Mouse (Mus musculus) T-cell, adult 2 months (primary cell): ENCODE data around the gene Tnrc6c.

Experiments
- DNase-seq: peaks from one replicate; pipeline ENCODE4 v3.0.0; 2022; ENCODE audit warnings: low spot score

Tnrc6c gene

DNA sequence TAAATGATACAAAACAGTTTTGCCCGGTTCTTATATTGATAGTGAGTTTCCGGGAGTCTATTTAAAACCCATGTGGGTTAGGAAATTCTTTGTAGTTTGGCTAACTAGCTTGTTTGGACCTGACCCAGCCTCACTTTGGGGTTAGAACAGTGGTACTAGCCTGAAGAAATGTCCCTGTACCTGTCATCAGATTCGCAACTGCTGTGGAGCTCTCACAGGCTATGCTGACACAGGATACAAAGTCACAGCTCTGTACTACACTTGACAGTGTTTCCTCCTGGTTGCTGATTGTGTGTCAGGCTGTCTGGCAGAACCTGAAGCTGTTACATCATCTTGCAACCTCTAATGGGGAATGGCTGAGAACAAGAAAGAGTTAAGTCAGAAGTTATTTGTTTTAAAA lies 75.3 kb downstream of the Tnrc6c start:
- no peak for DNase-seq

DNA sequence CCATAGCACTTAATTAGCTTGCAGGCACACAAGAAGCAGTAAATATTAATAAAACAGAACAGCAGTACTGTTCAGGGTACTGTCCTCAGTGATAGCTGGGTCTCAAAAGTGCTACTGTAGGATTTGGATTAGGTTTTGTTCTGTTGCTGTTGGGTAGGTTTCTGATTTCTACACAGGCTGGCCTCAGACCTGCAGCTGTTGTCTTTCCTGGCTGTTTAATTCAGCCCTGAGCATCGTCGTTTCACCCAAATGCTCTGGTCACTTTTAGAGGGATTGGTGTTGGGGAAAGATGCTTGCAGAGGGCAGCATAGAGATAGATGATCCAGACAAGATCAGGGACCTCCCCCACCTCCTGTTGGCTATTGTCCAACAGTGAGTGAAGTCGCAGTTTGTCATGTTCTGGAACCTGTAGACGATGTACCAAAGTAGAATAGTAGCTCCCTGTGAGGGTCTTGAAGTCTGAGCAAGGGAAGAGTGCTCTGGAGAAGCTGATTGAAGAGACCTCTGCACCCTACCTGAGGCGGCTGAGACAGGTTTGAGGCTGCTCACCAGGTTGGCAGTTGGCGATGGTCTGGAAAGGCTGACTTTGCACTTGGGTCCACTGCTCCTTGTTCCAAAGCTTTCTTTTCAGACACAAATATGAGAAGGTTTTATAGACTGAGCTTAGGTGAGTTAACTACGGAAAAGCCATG lies 75.9 kb downstream of the Tnrc6c start:
- no peak for DNase-seq

DNA sequence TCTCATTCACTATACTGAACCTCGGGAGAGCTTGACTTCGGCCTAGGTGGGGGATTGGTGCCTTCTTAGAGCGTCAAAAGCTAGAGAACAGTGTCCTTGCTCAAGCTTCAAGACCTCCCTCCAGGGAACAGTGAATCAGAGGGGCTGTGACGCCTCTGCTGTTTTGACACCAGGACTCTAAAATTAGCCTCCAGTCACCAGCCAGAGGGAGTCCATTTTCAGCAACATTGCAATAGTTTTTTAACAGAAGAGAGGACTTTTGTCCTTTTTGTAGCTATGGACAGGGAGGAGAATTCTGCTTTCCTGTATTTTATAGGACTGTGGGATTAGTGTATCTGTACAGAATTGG lies 76.4 kb downstream of the Tnrc6c start:
- DNase-seq: no peak

DNA sequence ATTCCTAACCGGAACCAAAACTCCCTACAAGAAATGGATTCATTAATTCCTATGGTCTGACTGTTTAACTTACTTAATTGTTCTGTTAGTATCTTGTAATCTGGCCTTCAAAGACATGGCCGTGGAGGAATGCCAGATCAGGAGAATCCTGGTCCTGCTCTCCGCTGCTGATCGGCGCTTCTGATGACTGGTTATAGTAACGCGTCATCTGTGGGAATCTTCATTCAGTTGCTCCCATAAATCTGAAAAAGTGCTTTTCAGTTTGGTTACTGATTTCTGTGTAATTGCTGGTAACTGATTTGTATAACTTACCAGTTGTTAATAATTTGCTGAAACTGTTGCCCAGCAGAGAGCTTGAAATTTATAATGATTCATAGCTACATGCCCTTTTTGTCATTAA lies 77.4 kb downstream of the Tnrc6c start:
- no peak for DNase-seq

DNA sequence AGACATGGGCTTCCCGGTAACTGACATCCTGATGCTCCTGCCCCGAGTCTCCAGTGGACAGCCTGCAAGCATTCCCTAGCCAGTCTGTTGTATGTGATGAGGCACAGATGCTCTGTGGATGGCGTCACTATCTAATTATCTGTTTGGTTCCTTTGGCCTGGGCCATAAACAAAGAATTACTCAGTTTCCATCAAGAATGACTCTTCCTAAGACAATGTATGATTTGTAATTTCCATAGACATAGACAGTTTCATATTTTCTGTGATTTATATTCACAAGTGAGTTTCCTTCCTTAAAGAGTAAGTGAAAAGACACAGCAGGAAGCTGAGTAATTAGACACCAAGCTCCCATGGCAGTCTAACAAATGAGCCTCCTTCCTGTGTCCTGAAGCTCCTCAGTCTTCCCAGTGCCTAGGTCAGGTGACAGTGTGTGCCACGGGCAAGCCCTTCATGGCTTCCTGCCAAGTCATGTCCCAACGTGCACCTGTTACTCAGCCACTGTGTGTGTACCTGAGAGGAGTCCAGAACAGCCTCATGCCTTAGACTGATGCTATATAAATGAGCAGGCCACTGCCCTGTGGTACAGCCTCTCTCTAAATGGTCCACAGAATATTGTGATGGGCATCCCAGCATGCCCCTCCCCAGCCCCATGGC lies 82.1 kb downstream of the Tnrc6c start:
- DNase-seq: no peak

DNA sequence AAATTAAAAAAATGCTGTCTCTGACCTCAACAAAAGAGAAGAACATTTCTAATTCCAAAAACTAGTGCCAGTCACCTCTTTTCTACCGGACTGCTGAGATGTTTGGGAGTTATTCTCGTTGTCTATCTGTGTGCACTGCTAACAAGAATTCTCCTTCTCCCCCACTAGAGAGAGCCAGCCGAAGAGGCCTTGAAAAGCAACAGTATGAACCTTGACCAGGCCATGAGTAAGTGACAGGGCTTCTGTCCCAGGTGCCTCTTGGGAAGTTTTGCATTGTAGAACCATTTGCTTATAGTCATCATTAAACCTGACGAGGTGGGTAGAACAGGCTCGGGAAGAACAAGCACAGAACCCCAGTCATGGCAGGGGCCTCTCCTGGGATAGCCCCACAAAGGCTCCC lies 84.0 kb downstream of the Tnrc6c start:
- DNase-seq: no peak

DNA sequence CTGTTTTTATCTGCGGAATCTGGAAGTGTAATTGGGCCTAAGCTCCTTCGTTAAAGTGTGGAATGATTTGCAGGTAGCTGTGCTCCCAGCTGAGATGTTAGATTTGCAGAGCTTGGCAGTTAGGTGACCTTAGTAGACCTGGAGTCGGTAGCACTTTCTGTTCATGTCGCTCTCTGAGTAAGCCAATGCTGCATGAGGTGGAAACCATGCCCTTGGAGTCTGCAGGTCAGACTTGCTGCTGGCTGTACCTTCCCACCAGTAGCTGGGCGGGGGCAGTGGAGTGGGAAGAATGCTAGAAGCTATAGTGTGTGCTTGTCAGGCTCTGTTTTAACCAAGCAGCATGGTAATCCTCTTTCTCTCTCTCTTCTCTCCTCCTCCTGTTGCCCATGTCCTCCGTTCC lies 87.0 kb downstream of the Tnrc6c start:
- DNase-seq: no peak

DNA sequence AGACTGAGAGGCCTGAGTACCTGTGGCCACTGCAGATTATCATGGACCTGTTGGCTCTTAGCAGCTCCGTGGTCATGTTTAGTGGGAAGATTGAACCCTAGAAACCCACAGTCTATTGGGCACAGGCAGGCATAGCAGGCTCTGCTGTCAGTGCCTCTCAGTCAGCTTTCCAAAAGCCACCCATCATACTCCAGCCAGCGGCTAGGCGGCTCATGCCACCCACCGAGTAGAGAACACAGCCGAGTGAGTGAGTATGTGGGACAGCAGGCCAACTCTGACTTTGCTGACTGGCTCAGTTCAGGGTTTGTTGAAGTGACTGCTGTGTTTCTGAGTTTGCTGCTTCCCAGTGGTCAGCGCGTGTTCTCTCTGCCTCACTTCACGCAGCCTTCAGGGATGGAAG lies 88.2 kb downstream of the Tnrc6c start:
- DNase-seq: no peak

DNA sequence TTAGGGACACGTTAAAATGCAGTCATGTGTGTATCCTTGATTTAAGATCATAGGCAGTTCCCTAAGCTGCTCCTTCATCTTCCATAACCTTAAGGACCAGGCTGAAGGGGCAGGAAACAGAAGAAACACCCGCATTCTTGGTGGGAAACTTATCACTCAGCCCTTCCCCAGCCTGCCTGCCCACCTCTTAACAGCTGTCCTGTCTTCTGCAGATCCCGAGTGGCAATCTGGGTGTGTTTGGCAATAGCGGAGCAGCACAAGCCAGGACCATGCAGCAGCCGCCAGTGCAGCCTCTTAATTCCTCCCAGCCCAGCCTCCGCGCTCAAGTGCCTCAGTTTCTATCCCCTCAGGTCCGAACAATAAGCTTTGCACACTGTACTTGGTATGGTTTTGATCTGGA lies 88.6 kb downstream of the Tnrc6c start:
- no peak for DNase-seq

DNA sequence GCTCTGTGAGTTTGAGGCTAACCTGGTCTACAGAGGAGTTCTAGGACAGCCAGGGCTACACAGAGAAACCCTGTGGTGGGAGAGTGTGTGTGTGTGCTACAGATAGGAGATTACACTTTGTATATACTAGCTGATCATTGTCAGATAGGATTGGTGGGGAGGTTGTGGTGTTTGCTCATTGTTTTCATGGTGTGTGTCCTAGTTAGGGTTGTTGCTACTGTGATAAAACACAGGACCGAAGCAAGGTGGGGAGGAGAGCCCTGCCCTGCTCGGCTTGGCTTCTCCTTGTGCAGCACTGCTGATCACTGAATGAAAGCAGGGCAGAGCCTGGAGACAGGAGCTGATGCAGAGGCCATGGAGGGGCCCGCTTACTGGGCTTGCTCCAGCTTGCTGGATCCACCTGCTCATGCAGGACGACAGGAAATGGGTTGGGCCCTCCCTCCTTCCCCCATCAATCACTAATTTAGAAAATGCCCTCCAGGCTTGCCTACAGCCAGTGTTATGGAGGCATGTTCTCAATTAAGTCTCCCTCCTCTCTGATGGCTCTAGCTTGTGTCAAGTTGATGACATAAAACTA lies 89.5 kb downstream of the Tnrc6c start:
- no peak for DNase-seq

DNA sequence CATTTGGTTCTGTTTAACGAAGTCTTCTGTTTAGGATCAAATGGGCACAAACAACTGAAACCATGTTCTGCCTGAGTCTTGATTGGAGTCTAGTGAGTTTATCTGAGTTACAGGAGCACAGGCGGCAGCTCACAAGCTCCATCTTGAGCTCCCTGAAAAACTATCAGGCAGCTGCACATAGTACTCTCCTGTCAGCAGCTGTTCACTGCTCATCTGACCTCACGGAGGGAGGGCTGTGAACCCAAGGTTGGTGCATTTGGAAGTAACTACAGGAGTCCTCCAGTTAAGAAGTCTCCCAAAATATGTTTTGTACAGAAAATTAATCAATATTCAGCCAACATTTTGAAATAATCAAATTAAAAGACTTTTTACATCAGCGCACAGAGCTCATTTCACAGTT lies 94.5 kb downstream of the Tnrc6c start:
- no peak for DNase-seq

DNA sequence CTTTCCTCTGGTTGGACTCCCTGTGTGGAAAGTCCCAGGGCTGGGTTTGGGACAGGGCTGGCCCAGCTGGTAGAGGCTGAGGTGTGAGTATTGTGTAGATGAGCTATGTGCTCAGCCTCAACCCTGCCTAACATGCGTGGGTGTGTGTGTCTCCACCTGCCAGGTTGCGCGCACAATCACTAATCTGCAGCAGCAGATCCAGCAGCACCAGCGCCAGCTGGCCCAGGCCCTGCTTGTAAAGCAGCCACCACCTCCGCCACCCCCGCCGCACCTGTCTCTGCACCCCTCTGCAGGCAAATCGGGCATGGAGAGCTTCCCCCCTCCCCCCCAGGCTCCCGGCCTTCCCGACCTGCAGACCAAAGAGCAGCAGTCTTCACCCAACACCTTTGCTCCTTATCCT lies 95.3 kb downstream of the Tnrc6c start:
- DNase-seq: no peak

DNA sequence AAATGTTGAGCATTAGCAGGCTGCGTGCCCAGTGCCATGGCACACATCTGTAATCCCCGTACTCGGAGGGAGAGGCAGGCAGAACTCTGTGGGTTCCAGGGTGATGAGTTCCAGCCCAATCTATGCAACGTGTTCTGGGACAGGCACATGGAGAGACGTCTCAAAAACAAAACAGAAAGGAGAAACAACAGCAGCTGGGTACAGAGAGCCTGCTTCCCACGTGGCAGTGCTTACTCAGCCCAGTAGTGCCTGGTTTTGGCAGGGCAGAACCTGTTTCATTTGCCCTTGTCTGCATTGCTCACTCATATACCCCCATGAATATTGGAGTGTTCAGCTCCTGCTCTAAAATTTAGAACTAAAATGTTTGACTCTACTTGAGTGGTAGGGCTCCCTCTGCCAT lies 97.5 kb downstream of the Tnrc6c start:
- DNase-seq: no peak

DNA sequence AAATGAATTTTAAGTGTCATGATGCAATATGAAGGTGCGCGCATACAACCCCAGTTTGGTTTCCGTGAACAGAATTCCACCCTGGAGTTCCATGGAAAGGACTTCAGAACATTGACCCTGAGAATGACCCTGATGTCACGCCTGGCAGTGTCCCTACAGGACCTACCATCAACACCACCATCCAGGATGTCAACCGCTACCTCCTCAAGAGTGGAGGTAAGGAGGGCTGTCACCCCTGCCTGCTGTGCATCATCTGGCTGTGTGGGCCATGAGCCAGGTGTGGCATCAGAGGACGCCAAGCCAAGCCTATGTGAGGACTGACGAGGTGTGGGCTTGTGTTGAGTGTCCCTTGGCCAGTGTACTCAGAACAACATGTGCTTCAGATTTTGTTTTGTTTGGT lies 101.8 kb downstream of the Tnrc6c start:
- no peak for DNase-seq

DNA sequence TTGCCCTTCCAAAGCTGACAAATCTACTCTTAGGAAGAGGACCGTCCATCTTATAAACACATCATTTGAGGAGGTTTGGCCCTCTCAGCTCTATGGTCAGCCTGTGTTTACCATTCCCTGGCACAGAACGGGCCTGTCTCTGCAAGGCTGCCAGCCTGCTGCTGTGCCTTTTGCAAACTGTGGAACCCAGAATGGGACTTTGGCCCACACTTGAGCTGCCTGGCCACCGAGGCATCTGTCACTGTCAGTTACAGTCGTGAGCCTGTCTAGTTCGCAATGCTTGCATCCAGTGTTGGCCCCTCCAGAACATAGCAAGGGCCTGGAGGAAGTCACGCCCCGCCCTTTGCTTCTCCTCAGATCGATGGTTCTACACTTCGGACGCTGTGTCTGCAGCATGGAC lies 105.2 kb downstream of the Tnrc6c start:
- no peak for DNase-seq

DNA sequence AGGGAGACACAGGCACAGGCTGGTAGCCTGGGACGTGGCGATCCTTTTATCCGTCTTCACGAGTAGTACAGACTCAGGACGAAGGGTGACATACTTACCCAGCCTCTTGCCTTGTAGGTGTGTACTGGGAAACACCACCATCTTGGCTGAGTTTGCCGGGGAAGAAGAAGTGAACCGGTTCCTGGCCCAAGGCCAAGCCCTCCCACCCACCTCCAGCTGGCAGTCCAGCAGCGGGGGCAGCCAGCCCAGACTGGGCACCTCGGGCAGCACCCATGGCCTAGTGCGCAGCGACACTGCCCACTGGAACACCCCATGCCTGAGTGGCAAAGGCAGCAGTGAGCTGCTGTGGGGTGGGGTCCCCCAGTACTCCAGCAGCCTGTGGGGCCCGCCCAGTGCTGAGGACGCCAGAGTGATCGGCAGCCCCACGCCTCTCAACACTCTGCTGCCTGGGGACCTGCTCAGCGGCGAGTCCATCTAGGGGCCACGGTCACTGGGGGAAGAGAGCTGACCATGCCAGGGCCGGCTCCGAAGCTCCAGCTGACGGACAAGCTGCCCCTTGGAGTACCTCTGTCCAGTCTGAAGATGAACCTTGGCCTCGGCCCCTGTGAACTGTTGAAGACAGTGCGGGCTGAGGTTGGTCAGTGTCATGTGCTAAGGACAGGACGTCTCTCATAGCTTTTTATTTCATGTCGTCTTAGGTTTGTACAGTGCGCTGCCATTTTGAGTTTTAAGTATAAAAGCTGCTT lies 106.5 kb downstream of the Tnrc6c start:
- no peak for DNase-seq

DNA sequence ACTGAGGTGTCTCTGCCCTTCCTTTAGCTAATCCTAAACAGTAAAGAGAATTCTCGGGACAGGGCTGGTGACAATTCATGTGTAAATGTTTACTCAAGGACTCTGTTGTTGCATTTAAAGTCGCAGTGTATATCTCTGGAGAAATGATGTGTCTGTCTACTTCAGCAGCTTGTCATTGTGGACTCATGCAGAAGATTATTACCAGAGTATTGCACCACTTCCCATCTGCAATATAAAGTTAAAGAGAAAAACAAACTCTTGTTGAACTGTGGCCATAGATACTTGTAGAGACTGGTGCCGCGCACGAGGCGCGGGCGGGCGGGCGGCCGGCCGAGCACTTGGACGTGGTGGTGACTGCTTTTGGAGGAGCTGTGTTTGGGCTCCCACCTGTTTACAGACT lies 107.7 kb downstream of the Tnrc6c start:
- DNase-seq: no peak

DNA sequence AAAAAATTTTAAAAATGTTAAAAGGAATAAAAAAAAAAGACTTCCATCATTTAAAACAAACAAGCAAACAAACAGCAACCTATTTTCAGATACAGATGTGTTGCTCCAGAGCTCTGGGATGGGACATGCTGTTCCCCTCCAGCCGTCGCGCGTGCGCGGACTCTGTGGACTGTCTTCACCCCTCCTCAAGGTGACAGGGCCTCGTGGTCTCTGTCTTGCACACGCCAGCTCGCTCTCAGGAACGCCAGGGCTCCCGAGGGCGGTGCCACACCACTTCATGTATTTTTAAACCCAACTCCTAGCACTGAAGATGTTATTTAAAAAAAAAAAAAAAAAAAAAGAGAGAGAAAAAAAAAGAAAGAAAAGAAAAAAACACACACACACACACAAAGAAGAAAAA lies 108.2 kb downstream of the Tnrc6c start:
- DNase-seq: no peak

DNA sequence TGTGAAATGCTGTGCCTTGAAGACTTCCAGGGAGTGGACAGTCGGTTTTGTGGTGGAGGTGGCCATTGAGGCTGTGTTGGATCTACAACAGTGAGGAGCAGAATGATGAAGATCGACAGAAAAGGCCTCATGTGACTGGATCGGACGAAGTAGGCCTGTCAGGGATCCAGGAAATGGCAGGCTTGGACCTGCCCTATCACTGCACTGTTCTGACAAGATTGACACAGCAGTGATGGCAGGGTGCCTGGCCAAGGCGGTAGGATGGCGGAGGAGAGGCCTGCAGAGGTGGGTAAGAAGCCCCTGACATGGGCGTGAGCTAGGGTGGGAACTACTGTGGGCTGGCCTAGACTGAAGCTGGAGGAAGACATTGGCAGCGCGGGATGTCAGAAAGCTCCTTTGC lies 110.2 kb downstream of the Tnrc6c start:
- DNase-seq: no peak

DNA sequence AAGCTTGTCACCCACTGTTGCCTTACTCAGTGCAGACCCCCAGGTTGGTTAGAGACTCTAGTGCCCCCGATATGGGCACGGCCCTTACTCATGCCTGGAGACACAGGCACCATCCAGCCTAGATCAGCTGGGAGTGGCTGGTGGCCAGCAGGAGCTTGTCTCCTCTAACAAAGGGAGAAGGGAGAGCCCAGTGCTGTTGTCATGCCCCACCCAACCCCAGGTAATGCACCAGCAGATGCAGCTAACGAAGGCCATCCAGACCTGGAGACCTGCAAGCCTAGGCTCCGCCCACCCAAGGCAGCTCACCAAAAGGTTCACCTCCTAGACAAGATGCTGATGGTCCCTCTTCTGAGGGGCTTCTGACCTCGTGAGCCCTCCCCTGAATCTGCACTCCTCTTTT lies 111.3 kb downstream of the Tnrc6c start:
- DNase-seq: no peak

DNA sequence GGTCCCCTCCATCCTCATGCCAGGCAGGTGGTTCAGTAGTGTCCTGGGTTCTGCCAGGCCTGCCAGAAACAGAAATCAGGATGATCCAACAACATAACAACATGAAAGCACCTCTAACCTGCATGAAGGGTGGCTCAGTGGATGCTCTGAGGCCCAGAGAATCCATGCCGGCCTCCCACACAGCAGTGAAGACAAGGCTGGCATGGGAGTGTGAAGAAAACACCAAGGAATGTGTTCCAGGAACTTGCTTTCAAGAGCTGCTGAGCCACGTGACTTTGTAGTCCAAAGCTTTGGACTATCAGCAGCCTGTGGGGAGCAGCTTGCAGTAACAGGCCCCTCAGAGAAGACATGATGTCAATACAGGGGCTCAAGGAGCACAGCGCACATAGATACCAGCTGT lies 112.2 kb downstream of the Tnrc6c start:
- no peak for DNase-seq

DNA sequence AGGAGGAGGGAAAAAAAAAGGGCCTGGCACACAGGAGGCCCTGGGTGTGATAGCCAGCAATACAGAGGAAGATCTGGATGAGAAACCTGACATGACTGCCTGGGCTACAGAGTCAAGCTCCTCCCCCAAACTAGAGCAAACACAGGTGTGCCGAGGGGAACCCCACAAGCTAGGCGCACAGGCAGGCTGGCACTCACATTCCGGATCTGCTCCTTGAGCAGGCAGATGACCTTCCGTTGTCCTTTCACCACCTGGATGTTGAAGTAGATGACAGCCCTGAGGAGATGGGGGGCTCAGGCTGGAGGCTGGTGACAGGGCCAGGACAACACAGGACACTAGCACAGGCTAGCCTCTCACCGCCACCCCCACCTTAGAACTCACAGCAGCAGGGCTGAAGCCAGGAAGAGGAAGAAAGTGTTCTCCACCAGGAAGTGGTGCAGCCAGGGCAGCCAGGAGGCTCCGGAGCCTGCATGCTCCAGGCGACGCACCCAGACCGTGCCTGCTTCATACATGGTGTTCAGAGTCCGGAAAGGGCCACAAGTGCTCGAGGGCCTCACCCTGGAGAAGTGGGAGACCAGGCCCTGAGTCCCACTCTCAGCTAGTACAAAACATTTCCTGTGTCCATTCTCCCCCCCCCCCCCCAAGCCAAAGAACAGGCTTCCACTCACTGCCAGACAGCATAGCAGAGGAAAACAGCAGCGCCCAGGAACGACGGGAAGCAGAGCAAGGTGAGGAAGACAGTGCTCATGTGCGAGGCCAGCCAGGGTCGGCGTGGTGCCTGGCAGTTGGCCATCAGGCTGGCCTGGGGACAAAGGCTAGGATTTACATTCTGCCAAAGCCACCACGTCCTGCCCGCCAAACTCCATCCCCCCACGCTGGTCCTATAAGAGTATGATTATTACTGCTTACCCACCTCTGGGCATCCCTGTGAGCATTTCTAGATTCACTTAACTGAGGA lies 114.9 kb downstream of the Tnrc6c start:
- DNase-seq: no peak
